Mouse (Mus musculus) erythroblast, adult 5-6 weeks (primary cell): ENCODE results near the gene Mfsd9. TPM values are rescaled to one million over a fixed set of nuclear protein-coding genes. Genes with fewer than 3 reads are reported as not detected.
"Not testable (repeated sequence)": the region's sequence is repeated elsewhere in the genome, so short reads cannot be mapped to it uniquely, and the experiment has no call there.

Source experiments
- ATAC-seq: replicated peaks from 2 replicates; pipeline ENCODE4 v1.8.0; 2016; ENCODE audit warnings: moderate number of reproducible peaks, mild to moderate bottlenecking, moderate TSS enrichment, inconsistent platforms; ENCODE audit not compliant: poor library complexity, low FRiP score, severe bottlenecking
- total RNA-seq, 2 experiments: library from RNA; stranded (forward) in 1 of 2; stranded (reverse) in 1 of 2; fragments of 150-400 nt in 1 of 2; fragments of 200-764, 138-1000 nt in 1 of 2; gene quantifications; 2 replicates each; pipeline versions ENCODE4 v1.2.3 to v1.2.4; 2015 to 2017; ENCODE audit warnings: low replicate concordance in 2 of 2

Mfsd9 gene
- total RNA-seq, 2 experiments from 2014 or later = 1.5 TPM; not detected in 1

GRCm38 (mm10) chr1:40785876-40786445, 4.5 kb downstream of the Mfsd9 start:
- no peak for ATAC-seq

- no peak for ATAC-seq
Measured at GRCm38 (mm10) chr1:40784306-40784705, 6.2 kb downstream of the Mfsd9 start.

GRCm38 (mm10) chr1:40783450-40783849, 7.0 kb downstream of the Mfsd9 start:
- no peak for ATAC-seq

GRCm38 (mm10) chr1:40776763-40777162, 13.7 kb downstream of the Mfsd9 start:
- no peak for ATAC-seq

- ATAC-seq = no peak
Measured at GRCm38 (mm10) chr1:40776102-40776501, 14.4 kb downstream of the Mfsd9 start.

GRCm38 (mm10) chr1:40774040-40774439, 16.4 kb downstream of the Mfsd9 start:
- no peak for ATAC-seq

GRCm38 (mm10) chr1:40773234-40773633, 17.3 kb downstream of the Mfsd9 start:
- ATAC-seq = no peak

- ATAC-seq = peak; percentile 71
Measured at GRCm38 (mm10) chr1:40771196-40771970, 19.1 kb downstream of the Mfsd9 start.

- no peak for ATAC-seq
Measured at GRCm38 (mm10) chr1:40769331-40769894, 21.1 kb downstream of the Mfsd9 start.

- ATAC-seq = peak; percentile 60; the same call in 1 of the 2 replicates
Measured at GRCm38 (mm10) chr1:40768606-40769005, 21.9 kb downstream of the Mfsd9 start.

GRCm38 (mm10) chr1:40767588-40767987, 22.9 kb downstream of the Mfsd9 start:
- no peak for ATAC-seq

- no peak for ATAC-seq
Measured at GRCm38 (mm10) chr1:40765521-40765920, 25.0 kb downstream of the Mfsd9 start.

- no peak for ATAC-seq
Measured at GRCm38 (mm10) chr1:40764701-40765275, 25.7 kb downstream of the Mfsd9 start.

- no peak for ATAC-seq
Measured at GRCm38 (mm10) chr1:40764042-40764441, 26.4 kb downstream of the Mfsd9 start.

- no peak for ATAC-seq
Measured at GRCm38 (mm10) chr1:40759751-40760445, 30.6 kb downstream of the Mfsd9 start.

- no peak for ATAC-seq
Measured at GRCm38 (mm10) chr1:40746089-40746488, 44.4 kb downstream of the Mfsd9 start.

- ATAC-seq = no peak
Measured at GRCm38 (mm10) chr1:40740739-40741138, 49.7 kb downstream of the Mfsd9 start.

- ATAC-seq = not testable (repeated sequence)
Measured at GRCm38 (mm10) chr1:40738246-40738645, 52.2 kb downstream of the Mfsd9 start.

- ATAC-seq = no peak
Measured at GRCm38 (mm10) chr1:40737671-40738070, 52.8 kb downstream of the Mfsd9 start.

- no peak for ATAC-seq
Measured at GRCm38 (mm10) chr1:40728636-40729035, 61.9 kb downstream of the Mfsd9 start.
